Mouse (Mus musculus) mature B cell (primary cell): ENCODE measurements around the gene Rtn1.

Experiments used
- in situ Hi-C: fragments of 300-500 bp; cut with MboI; formaldehyde crosslinking; loops from 2 replicates; pipeline ENCODE4 v1.14.3; 2019

The Rtn1 gene

DNA sequence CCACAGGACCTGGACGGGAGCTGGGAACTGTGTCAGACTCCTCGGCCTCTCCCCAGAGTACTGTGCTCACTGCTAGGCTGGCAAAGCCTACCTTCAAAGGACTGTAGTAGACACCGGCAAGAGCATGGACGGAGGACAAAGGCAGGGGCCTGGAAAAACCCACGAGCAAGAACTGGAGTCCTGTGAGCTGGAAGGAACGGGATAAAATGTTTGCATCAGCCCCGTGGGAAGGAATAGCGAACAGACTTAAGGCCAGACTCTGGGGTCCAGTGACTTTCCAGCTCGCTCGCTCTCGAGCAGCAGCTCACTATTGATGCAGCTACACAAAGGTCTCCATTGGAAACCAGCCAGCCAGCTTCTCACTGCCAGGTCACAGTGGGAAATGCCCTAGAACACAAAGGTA, 34.0 kb downstream of the Rtn1 start:
- in situ Hi-C loops, result no loop called here

DNA sequence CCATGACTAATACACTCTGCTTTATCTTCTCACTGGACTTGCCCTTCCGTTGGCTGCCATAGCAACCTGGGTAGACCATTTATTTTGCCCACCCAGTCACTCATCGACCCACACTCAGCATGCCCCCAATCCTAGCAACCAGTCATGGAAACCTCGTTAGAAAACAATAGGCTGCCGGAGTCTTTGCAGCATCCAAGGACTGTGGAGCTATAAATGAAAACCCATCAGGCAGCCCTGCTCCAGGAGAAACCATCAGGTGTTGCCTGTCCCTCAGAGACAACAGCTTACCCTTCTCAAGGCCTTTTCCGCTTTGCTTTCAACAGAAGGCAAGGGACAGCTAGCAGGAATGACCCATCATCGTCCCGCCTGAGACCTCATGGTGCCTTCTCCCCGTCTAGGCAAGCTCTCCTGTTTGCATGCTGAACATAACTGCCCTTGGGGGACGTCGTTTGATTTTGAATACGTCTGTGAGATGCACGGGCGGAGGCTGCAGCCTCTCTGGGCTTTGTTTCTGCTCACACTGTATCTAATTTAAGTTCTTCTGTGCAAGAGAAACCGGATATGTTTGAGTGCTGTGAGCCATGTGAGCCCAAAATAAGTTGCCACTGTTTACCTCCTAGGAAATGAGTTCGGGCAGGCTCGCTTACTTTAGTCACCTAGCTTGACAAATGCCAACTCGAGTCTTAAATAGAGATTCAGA, 34.8 kb downstream of the Rtn1 start:
- in situ Hi-C loops, result no loop called here

DNA sequence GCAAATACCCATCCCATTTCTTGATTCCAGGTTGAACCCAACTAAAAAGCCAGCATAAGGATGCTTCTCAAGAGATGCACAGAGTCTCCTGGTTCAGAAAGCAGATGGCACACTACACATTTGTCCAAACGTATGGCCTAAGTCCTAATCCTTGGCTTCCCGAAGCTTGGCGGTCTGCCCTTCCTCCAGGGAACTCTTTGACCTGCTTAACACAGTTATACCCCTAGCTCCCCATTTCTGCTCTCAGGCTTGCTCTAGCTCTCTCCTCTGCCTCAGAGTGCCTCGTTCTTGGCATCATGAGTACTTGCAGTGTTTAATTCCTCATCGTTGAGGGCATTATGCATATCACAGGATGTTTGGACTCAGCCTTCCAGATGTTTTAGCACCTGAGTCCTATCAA, 38.8 kb downstream of the Rtn1 start:
- in situ Hi-C loops, result no loop called here

DNA sequence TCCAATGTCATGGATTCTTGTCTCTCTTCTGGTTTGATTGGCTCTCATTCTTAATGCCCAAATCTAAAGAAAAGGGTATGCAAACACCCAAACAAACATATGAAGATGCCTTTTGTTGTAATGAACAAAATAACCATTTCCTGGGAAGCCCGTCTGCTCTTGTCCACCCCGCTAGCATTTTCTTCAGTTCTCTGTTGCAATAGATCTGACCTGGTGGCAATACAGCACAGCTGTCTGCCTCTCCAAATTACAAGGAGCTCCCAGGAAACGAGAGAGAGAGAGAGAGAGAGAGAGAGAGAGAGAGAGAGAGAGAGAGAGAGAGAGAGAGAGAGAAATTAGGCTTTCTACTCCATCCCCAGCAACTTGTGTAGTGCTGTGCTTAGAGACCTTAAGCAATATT, 42.1 kb downstream of the Rtn1 start:
- in situ Hi-C loops, result no loop called here

DNA sequence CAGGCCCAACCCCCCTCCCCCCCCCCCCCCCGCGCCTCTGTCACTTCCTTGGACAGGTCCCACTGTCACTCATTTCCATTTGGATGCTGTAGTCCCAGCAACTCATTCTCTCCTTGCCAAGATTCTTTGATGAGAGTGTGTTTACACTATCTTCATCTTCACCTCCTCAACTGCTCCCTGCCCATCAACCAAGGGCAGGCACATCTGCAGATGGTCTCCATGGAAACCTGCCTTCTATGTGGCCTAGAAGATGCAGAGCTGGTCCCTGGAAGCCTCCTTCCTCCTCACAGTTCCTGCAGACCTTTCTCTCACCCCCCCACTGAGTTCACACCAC, 42.8 kb downstream of the Rtn1 start:
- in situ Hi-C loops, result no loop called here

DNA sequence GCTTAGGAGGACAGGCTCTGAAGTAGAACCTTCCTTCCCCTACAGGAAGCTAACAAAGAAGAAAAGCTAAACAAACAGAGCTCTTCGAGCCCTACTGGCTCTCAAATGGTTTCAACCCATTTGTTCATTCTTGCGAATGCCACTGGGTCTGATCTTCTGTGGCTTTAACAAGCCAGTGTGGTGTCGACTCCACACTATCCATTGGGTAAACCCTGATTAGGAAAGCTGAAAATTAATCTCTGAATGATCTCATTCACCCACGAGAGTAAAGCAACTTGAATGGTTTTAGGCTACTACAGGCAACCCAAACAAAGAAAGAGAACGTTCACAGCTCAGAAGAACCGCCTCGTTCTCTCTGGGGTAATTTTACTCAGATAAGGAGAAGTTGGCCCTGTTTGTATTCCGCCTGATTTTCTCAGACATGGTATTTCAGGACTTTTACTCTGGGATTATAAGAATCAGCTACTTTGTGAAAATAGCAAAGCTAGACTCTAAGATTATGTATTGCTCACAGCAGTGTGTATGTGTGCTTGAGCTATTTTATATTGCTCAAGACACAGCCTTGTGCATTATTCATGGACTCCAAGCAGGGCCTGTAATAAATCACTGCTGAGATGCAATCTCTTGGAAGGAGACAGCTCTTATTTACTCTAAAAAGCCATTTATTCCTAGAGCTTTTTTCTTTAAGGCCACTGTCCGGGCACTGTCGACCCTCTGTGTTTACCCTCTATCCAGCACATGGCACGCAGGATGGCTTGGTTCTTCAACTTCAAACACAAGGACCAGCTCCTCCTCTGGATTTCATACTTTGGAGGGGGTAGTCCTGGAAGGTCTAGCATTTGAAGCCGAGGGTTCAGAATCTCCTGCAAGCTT, 43.4 kb downstream of the Rtn1 start:
- in situ Hi-C loops, result no loop called here

DNA sequence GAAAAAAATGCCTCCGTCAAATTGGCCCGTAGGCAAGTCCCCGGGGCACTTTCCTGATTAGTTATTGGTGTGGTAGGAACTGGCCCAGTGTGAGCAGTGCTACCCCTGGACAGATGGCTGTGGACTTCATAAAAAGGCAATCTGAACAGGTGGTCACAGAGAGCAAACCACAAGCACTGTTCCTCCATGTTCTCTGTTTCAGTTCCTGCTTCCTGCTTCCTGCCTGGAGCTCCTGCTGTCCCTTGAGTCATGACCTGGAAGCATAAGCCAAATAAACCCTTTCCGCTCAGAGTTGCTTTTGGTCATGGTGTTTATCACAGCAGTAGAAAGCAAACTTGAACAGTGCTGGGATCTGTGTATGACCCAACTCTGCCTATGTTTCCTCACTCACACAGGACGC, 44.3 kb downstream of the Rtn1 start:
- in situ Hi-C loops, result no loop called here

DNA sequence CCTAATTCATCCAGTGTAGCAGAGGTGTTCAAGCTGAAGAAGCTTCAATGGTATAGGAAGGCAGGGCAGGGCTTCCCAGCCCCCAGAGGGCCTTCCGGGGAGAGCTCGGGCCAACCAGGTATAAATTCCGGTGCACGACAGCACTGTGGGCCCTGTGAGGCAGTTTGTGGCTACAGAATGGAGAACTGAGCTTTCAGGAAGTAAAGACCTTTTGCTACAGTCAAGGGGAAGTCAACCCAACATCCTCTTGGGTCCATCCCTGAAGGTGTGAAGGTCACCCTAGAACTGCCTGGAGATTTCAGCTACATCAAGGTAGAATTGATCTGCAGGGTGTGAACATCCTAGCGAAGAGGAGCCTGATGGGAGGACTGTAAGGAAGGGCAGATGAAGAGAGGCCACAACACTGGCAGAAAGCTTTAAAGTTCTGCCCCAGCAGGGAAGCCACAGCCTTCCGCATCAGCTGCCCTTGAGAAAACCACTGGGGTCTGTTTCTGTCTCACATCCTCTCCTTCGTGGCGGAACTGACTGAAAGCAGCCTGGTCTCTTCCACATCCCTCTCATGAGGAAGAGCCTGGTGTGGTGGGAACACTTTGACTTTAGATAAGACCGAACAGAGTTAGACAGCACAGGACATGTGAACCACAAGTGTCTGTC, 47.0 kb downstream of the Rtn1 start:
- in situ Hi-C loops, result no loop called here

DNA sequence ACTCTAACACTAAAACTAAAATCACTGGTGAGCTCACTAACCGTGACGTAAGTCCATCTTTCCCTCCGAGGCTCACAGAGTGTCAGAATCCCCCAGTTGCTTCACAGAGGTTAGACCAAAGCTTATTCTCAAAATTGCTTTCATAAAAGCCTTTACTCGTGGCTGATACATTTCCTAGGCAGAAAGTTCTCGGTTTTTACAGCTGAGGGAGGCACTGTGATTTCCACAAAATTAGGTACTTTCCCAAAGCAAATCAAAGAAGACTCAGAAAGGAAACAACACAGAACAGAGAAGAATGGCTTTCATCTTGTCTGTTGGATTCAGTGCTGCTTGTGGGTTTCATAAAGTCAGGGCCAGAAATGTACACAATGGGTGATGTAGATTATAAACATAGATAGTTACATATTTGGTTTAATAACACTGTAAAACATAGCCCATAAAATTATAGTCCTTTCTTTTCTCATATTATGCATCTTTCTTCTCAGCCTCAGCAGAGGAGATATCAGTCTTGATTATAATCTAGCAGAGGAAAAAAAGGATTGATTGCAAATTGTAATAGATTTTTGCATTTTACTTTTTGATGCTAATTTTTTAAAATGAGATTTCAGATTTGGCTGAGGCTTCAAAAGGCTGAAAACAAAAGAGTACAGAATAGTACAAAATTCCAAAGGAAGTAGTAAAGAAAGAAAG, 47.8 kb downstream of the Rtn1 start:
- in situ Hi-C loops, result no loop called here

DNA sequence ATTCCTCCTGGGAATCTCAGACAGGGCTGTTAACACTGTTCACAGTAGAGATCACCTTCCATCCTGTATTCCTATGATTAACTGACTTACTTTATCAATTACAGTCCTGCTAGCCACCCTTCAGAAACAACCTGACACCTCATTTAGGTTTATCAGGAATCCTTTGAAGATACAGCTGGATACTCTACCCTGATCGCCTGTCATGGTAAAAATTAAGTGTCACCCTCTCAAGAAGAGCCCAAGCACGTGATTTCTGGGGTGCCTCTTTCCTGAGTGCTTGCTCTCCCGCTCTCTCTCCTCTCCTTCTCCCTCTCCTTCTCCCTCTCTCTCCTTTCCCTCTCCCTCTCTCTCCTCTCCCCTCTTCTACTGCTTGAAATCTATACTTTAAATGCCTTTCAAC, 49.0 kb downstream of the Rtn1 start:
- in situ Hi-C loops, result no loop called here

DNA sequence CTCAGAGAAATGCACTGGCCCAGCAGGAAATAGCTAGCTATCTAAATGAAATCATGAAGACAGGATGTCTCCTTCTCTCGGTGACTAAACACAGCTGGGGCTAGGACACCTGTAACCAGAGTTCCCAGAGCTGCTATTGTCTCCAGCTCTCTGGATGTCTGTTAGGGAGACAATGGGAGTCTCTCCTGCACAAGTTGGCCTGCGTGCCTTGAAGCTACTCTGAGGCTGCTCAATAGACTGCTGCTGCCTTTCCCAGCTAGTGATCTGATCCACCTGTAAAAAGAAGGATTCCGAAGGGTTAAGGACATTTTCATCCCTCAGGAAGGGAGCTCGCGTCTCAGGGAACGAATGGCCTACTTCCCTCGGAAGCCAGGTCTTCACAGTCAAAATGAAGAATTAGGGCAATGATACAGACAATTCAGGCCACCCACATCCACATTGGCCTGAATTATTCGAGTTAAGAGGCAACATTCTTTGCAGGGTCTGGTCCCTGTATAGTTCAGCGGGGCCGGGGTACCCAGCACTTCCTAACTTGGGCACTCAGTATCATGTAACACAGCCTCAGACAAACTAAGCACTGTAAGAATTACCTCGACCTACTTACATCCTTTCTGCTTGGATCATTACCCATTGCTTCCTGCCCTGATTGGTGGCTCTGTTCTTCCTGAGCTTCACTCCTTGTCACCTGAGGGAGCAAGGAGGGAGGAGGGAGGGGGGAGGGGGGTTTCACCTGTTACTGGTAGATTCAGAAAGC, 51.0 kb downstream of the Rtn1 start:
- in situ Hi-C loops, result no loop called here

DNA sequence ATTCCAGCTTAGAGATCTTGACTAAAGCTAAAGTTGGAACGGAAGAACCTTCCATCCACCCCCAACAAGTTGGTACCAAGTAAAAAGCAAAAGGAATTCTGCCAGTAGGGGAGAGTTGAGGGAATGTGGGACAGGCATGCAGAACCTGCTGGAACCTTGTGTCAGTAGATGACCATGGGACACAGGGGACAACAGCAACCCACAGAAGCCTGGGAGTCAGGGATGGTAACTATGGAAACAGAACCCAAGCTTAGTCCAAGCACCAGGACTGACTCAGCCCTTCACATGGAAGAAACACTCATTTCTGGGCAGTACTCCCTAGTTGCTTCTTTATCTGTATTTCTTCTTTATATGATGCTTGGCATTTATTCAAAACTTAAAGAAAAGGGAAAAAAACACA, 54.6 kb downstream of the Rtn1 start:
- in situ Hi-C loops, result no loop called here

DNA sequence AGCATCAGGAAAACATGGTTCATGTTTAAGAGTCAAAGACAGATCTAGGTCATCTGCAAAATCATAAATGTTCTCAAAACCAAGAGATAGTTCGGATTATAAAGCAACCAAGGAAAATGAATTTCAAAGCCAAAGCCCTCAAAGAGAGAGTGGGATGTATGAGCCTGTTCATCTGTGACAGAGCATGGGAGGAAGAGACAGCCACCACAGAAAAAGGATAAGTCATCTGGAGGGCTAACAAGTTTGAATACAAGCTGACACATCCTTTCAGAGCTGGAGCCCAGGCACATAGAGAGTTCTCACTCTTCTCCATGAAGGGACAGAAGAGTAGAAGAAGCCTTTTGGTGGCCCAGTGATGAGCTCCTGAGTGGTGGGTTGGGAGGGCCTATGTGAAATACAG, 55.3 kb downstream of the Rtn1 start:
- in situ Hi-C loops, result no loop called here

DNA sequence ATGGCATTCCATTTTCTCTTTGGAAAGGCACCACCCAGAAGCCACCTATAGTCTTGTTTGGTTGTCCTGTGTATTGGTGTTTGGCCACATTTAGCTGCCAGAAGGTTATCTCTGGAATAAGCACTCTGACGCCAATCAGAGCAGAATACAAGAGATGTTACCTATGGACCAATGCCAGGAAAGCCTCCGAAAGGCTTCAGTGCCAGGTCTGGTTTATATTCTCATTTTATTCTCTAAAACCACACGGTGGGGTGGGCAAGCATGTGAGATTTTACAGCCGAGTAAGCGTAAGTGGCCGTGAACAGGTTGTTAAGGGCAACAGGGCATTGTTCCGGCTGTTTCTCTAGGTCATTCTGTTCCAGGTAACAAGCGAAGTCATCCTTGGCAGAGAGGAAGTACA, 60.3 kb downstream of the Rtn1 start:
- in situ Hi-C loops, result no loop called here

DNA sequence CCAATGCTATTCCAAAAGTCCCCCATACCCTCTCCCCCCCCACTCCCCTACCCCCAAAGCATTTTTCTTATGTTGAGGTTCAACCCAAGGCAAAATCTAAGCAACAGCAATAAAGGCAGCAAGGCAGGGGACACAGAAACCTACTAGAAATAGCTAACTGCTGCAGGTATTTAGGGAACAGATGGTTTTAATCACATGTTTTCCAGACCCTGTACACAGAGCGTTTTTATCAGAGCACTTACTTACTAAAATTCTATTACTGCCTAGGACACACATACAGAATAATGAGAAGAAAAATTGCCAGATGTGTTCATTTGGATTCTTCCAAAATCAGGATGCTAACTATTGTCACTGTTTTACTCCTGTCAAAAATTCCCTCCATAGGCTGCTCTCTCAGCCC, 61.7 kb downstream of the Rtn1 start:
- in situ Hi-C loops, result no loop called here

DNA sequence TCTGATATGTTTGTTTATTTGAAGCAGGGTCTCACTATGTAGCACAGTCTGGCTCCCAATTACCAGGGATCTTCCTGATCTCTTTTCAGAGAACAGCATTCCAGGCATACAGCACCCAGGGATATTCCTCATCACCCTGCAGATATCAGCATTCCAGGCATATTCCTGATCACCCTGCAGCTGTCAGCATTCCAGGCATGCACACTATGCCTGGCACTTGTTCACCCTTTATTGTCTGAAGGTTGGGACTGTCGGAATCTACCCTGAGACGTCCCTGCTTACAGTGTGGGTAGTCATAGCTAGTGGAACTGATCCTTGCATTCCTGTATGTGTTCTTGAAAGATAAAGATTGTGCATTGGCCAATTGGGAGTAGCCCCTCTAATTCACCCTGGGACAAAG, 65.2 kb downstream of the Rtn1 start:
- in situ Hi-C loops, result no loop called here

DNA sequence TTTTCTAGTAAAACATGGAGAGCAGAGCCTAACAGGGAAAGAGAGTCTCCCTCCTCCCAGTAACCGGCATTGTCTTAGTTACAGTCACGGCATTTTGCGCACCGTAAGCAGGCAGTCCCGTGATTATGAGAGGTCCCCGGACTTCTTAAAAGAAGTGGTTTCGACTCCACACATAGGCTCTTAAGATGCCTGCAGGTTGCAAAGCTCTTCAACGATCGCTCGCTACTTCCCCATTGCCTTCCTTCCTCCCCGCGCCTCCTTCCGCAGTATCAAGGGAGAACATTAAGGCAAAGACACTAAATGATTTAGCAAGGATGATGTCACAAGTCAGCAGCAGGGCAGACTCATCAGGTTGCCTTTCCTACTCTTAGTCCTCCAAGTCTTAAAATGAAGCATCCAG, 72.8 kb downstream of the Rtn1 start:
- in situ Hi-C loops, result no loop called here

DNA sequence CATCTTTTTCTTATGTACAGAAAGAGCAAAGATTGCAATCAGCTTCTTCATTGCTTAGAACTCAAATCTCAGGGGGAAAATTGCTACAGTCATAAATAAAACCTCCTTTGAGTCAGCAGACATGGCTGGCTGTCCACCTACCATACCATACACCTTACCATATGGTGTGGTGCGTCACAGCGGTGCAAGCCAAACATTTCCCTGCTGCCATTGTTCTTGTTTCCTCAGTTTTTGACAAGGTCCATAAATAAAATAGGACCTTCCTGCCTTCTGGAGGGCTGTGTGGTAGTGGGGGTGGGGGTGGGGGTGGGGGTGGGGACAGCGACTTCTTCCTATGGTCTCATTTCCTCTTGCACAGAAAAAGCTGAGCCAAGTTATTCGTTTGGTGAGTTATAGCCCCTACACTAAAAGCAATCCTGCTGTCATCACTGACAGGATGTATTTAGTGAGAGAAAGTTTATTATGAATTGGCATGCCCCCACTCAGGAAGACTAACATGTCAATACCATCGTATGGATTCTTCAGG, 76.3 kb downstream of the Rtn1 start:
- in situ Hi-C loops, result no loop called here

DNA sequence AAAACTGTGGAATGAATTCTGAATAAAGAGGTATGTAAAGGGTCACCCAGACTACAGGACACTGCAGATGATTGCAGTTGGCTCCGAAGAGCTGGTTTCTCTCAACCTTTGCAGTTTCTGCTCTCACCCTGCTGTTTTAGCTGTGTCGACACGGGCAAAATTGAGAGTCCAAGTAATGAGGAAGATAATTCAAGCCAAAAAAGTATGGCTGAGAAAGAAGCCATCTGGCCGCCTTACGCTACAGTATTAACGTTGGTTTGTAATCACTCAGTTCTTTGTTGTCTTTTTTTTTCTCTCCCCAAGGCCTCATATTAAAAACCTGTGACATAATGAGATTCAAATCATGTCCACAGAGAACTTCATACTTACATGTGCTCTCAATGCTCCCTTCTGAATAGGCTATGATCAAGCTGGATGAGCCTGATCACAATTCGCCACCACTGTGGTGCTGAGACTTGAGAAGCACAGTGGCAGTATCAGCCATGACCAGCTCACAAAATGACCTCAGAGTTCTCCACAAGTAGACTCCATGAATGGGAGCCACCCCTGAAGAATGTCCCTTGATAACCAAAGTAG, 76.9 kb downstream of the Rtn1 start:
- in situ Hi-C loops, result no loop called here

DNA sequence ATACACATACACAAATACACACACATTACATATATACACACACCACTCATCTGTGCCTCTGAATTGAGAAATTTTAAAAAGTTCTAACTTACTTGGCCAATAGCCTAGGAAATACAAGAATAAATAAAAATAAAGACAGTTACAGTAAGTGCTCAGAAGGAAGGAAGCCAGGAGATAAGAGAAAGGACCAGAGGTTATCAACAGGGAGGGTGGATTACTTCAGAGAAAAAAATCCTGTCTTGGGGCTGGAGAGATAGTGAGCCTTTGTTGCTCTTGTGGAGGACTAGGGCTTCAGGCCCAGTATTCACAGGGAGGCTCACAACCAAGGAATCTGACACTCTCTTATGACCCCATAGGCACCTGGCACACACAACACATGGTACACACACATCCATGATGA, 82.8 kb downstream of the Rtn1 start:
- in situ Hi-C loops, result no loop called here

DNA sequence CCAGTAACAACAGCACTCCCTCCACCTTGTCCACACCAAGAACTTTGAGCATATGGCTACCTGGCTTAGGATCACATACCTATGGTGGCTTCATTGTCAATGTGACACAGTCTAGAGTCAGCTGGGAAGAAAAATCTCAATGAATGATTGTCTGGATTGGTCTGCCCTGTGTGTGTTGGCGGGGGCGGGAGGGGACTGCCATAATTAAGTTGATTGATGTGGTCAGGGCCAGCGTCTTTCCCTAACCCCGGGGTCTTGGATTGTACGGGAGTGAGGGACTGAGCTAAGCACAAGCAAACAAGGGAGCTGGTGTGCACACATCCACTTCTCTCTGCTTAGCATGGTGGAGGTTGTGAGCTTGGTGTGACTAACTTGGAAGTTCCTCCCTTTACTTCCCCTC, 83.8 kb downstream of the Rtn1 start:
- in situ Hi-C loops, result no loop called here
